Mouse (Mus musculus): Measurements from ENCODE around the gene Tmed6. TPM values are rescaled to one million over a fixed set of nuclear protein-coding genes. Genes with fewer than 3 reads are reported as not detected.

Tmed6 gene
- polyA plus RNA-seq, 1 experiment: not detected

Other genes with a start within 250 kb of the Tmed6 start
- gene Has3, start 195.4 kb downstream of the Tmed6 start, polyA plus RNA-seq (2012; rRNA removed): 3.1 TPM in 2 replicates
- gene Utp4, start 172.0 kb downstream of the Tmed6 start, polyA plus RNA-seq (2012; rRNA removed): 24.7 and 30.2 TPM in 2 replicates
- 26.8 and 28.9 TPM in 2 replicates for gene Sntb2, start 129.9 kb downstream of the Tmed6 start, polyA plus RNA-seq (2012; rRNA removed)
- 45.1 and 46.6 TPM in 2 replicates for gene Vps4a, start 34.4 kb downstream of the Tmed6 start, polyA plus RNA-seq (2012; rRNA removed)
- 28.6 and 29.1 TPM in 2 replicates for gene Pdf, start 17.0 kb downstream of the Tmed6 start, polyA plus RNA-seq (2012; rRNA removed)
- 30.6 and 37.2 TPM in 2 replicates for gene Cog8, start 9.0 kb downstream of the Tmed6 start, polyA plus RNA-seq (2012; rRNA removed)
- gene Nip7, start 8.8 kb downstream of the Tmed6 start, polyA plus RNA-seq (2012; rRNA removed): 40.5 and 50.2 TPM in 2 replicates
- 18.5 and 22.1 TPM in 2 replicates for gene Terf2, start 30.9 kb upstream of the Tmed6 start, polyA plus RNA-seq (2012; rRNA removed)
- 136 and 138 TPM in 2 replicates for gene Cyb5b, start 85.0 kb upstream of the Tmed6 start, polyA plus RNA-seq (2012; rRNA removed)
- gene Nfat5, start 227.8 kb upstream of the Tmed6 start, polyA plus RNA-seq (2012; rRNA removed): 57.2 and 60.8 TPM in 2 replicates